Mouse (Mus musculus): ENCODE measurements at regions not wholly inside any gene's neighbourhood (a gene's known extent, or its start where the extent isn't known, plus 50 kb on each side); places are given as distances from the start of the nearest gene placed in this dataset.
A peak's percentile ranks its signal among the peaks of the same experiment; 100 is the strongest.

DNA sequence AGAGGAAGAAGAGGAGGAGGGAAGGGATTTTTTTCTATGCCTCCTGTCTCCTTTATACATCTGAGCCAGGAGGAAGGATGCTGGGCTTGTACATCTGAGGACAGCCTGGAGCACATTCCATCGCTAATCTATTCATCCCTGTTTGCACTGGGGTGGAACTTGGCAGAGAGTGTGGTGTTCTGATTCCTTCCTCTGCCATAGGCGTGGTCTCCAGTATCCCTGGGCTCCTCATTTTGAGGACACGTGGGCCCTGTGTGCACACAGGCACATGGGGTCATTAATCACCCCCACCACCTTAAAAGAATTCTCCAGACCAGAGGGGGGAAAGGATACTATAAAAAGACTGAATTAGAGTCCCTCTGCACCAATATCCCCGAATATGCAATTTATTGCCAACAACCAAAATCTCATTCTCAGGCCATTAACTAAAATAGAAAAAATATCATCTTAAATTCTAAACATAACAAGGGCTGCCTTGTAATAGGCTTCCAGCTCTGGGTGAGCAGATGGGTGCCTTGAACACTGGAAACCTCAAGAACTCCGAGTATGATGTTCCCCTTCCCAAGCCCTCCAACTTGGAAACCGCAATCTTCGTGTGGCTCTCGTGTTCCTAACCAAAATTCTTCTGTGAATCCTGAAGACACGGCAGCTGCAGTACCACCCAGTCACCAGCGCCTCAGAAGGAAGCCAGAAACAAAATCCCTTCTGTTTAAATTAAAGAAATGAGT, 254.7 kb downstream of the Cxcl12 start:
- no peak for DNase-seq (ENCODE audit: low spot score)

- no peak for DNase-seq (ENCODE audit: low spot score)
These were observed 258.0 kb downstream of the Cxcl12 start for GRCm38 (mm10) chr6:117426363-117426762.

- DNase-seq (ENCODE audit: low spot score) = no peak
These were observed 259.2 kb downstream of the Cxcl12 start for GRCm38 (mm10) chr6:117427351-117428142.

DNA sequence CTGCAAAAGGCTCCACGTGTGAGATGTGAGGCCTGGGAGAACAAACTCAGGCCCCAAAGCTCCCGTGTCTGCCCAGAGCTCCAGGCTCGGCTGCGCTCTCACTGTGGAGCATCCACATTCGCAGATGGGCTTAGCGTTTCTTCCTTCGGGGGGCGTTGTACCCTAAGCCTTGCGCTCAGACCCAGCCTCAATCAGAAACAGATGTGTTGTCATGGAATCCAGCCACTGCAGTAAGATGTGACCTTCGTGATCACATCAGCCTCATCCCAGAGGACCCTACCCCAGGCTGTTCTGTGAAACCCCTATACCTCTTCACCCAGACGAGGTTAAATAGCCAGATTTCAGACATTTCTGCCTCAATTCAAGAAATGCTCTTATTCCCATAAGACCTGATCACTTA, 260.1 kb downstream of the Cxcl12 start:
- no peak for DNase-seq (ENCODE audit: low spot score)

DNA sequence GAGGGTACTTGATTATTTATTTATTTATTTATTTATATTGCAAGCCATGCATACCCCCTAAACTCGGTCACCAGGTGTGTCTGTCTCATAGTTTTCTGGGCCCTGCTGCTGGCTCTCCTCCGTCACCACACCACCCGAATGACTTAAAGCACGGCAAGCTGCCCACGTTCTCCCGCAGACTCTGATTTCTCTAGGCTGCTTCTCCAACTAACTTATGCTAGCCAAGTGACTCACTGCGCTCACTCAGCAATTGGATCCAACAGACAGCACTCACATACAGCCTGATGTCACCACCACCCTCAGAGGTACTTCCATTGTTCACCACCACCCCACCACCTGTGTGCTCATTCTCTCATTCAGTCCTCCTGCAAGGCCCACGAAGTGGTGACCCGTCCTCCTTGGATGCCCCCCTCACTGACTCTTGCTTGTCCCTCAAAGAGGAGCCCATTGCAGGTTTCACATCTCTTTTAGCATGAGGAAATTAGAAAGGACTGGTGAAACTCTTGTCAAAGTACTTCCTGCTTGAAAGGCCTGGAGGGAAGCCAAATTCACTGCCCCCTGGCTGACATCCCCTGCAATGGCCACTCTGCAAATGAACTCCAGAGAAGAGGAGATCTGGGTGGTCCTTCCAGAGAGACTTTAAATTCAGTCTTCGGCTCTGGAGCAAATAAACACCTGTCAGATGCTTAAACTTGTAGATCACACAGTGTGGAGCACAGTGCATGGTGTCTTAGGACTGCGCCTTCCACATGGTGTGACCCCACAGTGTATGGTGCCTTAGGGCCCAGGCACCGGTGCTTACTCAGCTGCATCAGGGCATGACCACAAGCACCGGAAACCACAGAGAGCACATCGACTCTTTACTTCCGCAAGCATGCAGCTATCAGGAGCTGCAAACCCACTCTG, 262.8 kb downstream of the Cxcl12 start:
- peak; percentile 18 for DNase-seq (ENCODE audit: low spot score)

GRCm38 (mm10) chr6:117436851-117437250, 268.5 kb downstream of the Cxcl12 start:
- no peak for DNase-seq (ENCODE audit: low spot score)

- DNase-seq (ENCODE audit: low spot score) = peak; percentile 24
These were observed 269.2 kb downstream of the Cxcl12 start for GRCm38 (mm10) chr6:117437411-117438101.

- DNase-seq (ENCODE audit: low spot score) = no peak
These were observed 280.3 kb downstream of the Cxcl12 start for GRCm38 (mm10) chr6:117448652-117449051.

GRCm38 (mm10) chr6:117451001-117451400, 282.7 kb downstream of the Cxcl12 start:
- DNase-seq (ENCODE audit: low spot score) = no peak

- DNase-seq (ENCODE audit: low spot score) = no peak
These were observed 291.9 kb downstream of the Cxcl12 start for GRCm38 (mm10) chr6:117460193-117460592.

DNA sequence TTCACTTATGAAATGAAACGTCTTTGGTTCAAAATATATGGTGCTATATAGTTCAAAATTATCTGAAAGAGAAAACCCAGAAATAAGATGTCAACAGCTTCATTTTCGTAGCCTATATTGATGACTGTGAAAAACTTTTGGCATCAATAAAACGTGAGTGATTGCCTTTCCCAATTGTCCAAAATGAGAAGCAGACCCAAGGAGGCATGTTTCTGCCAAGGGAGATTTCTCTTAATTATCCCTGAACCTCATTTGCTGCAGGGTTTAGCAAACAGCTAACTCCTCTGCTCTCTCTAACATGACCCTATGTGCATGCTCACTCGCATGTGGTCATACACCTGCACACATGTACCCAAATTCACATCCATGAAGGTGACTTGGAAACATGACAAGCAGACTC, 296.8 kb downstream of the Cxcl12 start:
- DNase-seq (ENCODE audit: low spot score) = no peak

GRCm38 (mm10) chr6:117465606-117466174, 297.4 kb downstream of the Cxcl12 start:
- DNase-seq (ENCODE audit: low spot score) = no peak

DNA sequence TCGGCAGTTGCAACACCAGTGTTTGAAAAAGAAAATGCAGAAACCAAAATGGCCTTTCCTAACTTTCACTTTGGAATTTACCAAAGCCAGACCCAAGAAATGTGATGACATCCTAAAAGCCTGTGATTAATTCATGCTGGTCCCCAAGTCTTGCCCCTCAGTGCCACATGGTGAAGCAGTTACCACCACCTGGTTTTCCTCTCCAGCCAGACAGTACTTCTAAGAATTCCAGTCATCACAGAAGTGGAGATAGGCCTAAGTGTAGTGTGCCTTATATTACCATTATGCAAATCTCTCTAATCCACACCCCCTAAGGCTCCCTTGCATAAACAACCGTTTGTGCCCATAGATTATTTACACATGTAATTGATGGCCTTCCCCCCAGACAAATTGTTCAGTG, 311.0 kb downstream of the Cxcl12 start:
- no peak for DNase-seq (ENCODE audit: low spot score)

GRCm38 (mm10) chr6:117480396-117480795, 312.1 kb downstream of the Cxcl12 start:
- DNase-seq (ENCODE audit: low spot score) = no peak

- DNase-seq (ENCODE audit: low spot score) = no peak
These were observed 320.8 kb downstream of the Cxcl12 start for GRCm38 (mm10) chr6:117489161-117489560.

DNA sequence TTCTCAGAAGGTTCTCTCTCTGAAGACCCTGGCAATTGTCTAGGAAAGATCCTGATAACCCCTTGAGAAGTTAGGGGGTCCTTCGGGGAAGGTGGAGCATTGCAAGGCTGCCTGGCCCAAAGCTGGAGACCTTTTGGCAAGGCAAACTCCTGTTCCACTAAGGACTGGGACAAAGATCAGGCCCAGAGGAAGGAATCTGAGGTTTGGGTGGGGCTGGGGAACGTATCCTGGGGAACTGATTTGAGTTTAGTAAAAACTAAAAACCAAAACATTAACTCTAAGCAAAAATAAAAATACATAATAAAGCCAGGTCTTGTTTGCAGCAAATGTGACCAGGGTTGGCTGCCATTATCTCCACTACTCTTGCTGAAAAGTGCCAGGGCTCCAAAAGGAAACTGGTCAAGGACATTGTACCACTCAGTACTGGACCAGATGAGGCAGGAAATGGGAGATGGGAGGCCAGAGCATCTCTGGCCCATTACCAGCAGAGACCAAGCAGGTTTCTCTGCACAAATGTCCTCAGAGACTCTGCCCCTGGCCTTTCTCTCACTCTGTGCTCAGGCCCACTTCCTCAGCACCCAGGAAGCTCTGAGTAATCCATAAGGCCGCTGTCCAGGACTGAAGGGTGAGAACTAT, 321.5 kb downstream of the Cxcl12 start:
- DNase-seq (ENCODE audit: low spot score) = no peak

DNA sequence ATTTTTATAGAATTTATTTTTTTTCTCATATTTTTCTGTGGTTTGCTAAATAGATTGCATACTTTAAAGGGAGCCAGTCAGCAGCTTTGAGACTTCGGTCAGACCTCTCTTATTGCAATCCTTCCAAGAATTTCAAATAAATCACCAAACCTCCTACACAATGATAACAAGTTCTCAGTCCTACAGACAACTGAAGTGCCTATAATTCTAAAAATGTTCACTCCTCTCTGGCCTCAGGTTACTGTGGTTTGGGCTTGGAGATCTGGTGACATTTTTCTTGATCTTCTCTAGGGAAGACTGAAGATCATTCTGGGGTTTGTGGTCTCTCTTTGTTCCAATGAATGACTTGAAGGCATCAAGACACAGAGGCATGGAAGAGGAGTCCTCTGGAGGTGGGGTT, 326.6 kb downstream of the Cxcl12 start:
- DNase-seq (ENCODE audit: low spot score) = no peak

DNA sequence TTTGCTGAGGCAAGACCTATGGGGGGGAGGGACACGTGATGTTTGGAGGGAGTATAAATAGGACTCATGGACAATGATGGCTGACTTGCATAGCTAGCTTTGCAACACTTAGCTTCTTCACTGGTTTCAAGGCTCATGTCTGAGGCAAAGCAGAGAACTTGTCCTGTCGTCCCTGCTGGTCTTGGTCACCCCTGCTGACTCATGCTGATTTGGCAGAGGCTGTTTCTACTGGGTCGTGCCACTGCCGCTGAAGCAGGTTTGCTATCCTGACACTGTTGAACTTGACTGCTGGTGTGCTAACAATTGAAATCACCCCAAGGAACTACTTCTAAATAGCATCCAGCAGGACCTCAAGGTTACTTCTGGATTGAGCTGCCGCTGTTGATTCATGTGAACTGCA, 329.0 kb downstream of the Cxcl12 start:
- DNase-seq (ENCODE audit: low spot score) = no peak

GRCm38 (mm10) chr6:117497904-117498303, 329.6 kb downstream of the Cxcl12 start:
- DNase-seq (ENCODE audit: low spot score) = no peak

- DNase-seq (ENCODE audit: low spot score) = no peak
These were observed 334.0 kb downstream of the Cxcl12 start for GRCm38 (mm10) chr6:117502346-117502745.

GRCm38 (mm10) chr6:117504771-117505170, 336.2 kb upstream of the Zfp637 start:
- no peak for DNase-seq (ENCODE audit: low spot score)
